Mouse (Mus musculus) kidney, adult 2 months (tissue): ENCODE results near the gene Bmp2k.

ENCODE experiments used
- CTCF ChIP-seq: fragments of 200-500 bp; conservative IDR thresholded peaks from 2 replicates; pipeline ENCODE4 v1.5.1; 2011; ENCODE audit warnings: low read depth, mild to moderate bottlenecking, control low read depth, low read length, moderate library complexity, mixed read lengths; ENCODE audit not compliant: insufficient read depth, insufficient read length
- POLR2A ChIP-seq: fragments of 200-500 bp; IDR thresholded peaks from one replicate; pipeline ENCODE4 v1.6.1; 2011; ENCODE audit warnings: low read depth, low read length, control low read depth

GRCm38 (mm10) chr5:97075476-97076151 is 78.1 kb downstream of the Bmp2k start:
- TF ChIP-seq POLR2A (no peak), CTCF (no peak)
